Mouse (Mus musculus) limb, embryonic 13.5 days (tissue): ENCODE data around the gene Usp15. TPM values are rescaled to one million over a fixed set of nuclear protein-coding genes. Genes with fewer than 3 reads are reported as not detected.

ENCODE experiments used
- ATAC-seq: fragments of 200-750 bp; cut with Nextera tagmentation; 2 replicates; pipeline ENCODE4 v1.8.0; 2017; ENCODE audit warnings: low read depth, moderate number of reproducible peaks, moderate TSS enrichment; ENCODE audit not compliant: low FRiP score
- H3K27ac ChIP-seq: fragments of 300-500 bp; sonication (generic); 2 replicates; pipeline ENCODE4 v1.5.1; 2015; ENCODE audit warnings: inconsistent platforms, mild to moderate bottlenecking, moderate library complexity
- H3K27me3 ChIP-seq: fragments of 300-500 bp; sonication (generic); 2 replicates; pipeline ENCODE4 v1.6.1; 2015; ENCODE audit warnings: mild to moderate bottlenecking, inconsistent platforms
- H3K36me3 ChIP-seq: fragments of 300-500 bp; sonication (generic); 2 replicates; pipeline ENCODE4 v1.6.1; 2015; ENCODE audit warnings: inconsistent platforms, mild to moderate bottlenecking, moderate library complexity
- H3K4me1 ChIP-seq: fragments of 300-500 bp; sonication (generic); 2 replicates; pipeline ENCODE4 v1.6.1; 2015; ENCODE audit warnings: inconsistent platforms
- H3K4me2 ChIP-seq: fragments of 300-500 bp; sonication (generic); replicated peaks from 2 replicates; pipeline ENCODE4 v1.6.1; 2015; ENCODE audit warnings: inconsistent platforms, mild to moderate bottlenecking, moderate library complexity
- H3K4me3 ChIP-seq: fragments of 300-500 bp; sonication (generic); 2 replicates; pipeline ENCODE4 v1.5.1; 2015; ENCODE audit warnings: moderate library complexity, mild to moderate bottlenecking, inconsistent platforms
- H3K9ac ChIP-seq: fragments of 300-500 bp; sonication (generic); 2 replicates; pipeline ENCODE4 v1.6.1; 2015; ENCODE audit warnings: mild to moderate bottlenecking, inconsistent platforms
- H3K9me3 ChIP-seq: fragments of 300-500 bp; sonication (generic); 2 replicates; pipeline ENCODE4 v1.6.1; 2016; ENCODE audit warnings: inconsistent platforms
- WGBS: fragments of 180-500 bp; shearing (Covaris S2); methylation state at CpG from one replicate; pipeline ENCODE4 v1.1.7; 2015; 5-methylcytosine and 5-hydroxymethylcytosine counted together
- microRNA-seq: library from miRNA; unstranded; fragments of <30 nt; microRNA quantifications from one replicate; pipeline ENCODE4, GENCODE M21; 2016
- polyA plus RNA-seq: library from polyadenylated mRNA; unstranded; fragments of >200 nt; fragmentation: Nextera tagmentation; extraction: Ambion mirVana; gene quantifications from 2 replicates; pipeline ENCODE4 v1.2.1, GENCODE M21; 2015

The Usp15 gene
- polyA plus RNA-seq, 1 experiment from 2014 or later = 64.0 TPM

GRCm38 (mm10) chr10:123056463-123056862, 140.3 kb downstream of the Usp15 start:
- Histone ChIP-seq H3K4me3 (no peak overlapping the region), H3K27ac (no peak overlapping the region), H3K9me3 (no peaks in the 10 kb centered on the region), H3K36me3 (peaks cover 21% of the 10 kb centered on the region), H3K27me3 (no peaks in the 10 kb centered on the region), H3K4me1 (no peaks in the 10 kb centered on the region), H3K9ac (no peak overlapping the region), H3K4me2 (no peak overlapping the region)
- ATAC-seq = no peak
- whole genome bisulfite sequencing = 85% methylated on average over 10 of the region's 10 CpGs

GRCm38 (mm10) chr10:123055205-123056000, 141.4 kb downstream of the Usp15 start:
- no peak for ATAC-seq
- no peak overlapping the region for H3K9ac ChIP-seq
- H3K36me3 ChIP-seq = peaks cover 32% of the 10 kb centered on the region
- no peaks in the 10 kb centered on the region for H3K27me3 ChIP-seq
- no peak overlapping the region for H3K4me2 ChIP-seq
- WGBS = 78% methylated on average over 9 of the region's 9 CpGs
- H3K27ac ChIP-seq = no peak overlapping the region
- H3K4me1 ChIP-seq = no peaks in the 10 kb centered on the region
- no peaks in the 10 kb centered on the region for H3K9me3 ChIP-seq
- no peak overlapping the region for H3K4me3 ChIP-seq

Small RNA genes lying within 50 kb of the gene (microRNA-seq; reads per million reads assigned to microRNA genes)
- 0.70 reads per million for gene Gm27920

Other genes with a start within 250 kb of the Usp15 start
- 32.0 and 32.1 TPM in 2 replicates for gene Mon2, start 120.5 kb downstream of the Usp15 start, polyA plus RNA-seq
- gene Fam19a2, start 67.0 kb upstream of the Usp15 start, polyA plus RNA-seq = 8.0 and 8.3 TPM in 2 replicates